Mouse (Mus musculus): ENCODE measurements around the gene Irf9. TPM values are rescaled to one million over a fixed set of nuclear protein-coding genes. Genes with fewer than 3 reads are reported as not detected.

Gene Irf9
- polyA plus RNA-seq, 1 experiment from 2014 or later: 8.9 TPM

DNA sequence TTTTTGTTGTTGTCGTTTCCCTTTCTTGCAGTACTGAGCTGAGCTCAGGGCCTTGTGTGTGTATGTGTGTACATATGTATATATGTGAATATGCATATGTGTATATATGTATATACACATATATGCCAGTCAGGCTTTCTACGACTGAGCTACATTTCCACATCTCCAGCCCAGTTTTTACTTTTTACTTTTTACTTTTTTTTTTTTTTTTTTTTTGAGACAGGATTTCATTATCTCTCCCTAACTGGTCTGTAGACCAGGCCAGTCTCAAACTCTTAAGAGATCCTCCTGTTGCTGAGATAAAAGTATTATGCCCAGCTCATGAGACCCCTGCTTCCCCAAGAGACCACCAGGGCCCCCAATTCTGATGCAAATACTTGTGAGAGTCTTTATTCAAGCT lies 13.5 kb downstream of the Irf9 start:
- ATAC-seq (replicated peaks; ENCODE audit: low FRiP score, low TSS enrichment, low read depth): no peak

DNA sequence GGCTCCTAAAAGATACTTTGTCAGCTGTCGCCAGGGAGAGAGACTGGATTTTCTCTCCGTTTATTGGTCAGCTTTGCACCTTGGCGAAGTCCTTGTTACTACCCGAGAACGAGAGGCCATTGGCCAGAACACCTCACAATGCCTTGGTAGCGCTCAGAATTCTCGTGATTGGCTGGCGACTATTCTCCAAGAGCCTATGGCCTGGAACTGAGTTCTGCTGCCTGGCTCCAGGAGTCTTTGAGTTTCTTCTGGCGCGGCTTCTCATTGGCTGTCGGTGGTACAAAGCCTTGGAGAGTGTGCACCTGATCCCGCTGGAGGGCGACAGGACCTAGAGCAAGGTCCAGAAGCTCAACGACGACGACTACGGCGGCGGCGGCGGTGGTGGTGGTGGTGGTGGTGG lies 14.5 kb downstream of the Irf9 start, which contains the start of gene Rec8:
Gene Rec8 (plus strand): TSS at position 216 of the 400 bp plus-strand sequence.
- no peaks in the 10 kb centered on the region for H3K9me3 ChIP-seq (ENCODE audit: control insufficient read depth, low read length)
- no peaks in the 10 kb centered on the region; the same call in 1 of the 2 replicates for H3K4me1 ChIP-seq (replicated peaks; ENCODE audit: control insufficient read depth, insufficient read depth, low read length)
- no peak within 1 kb of the TSS for H3K27ac ChIP-seq (ENCODE audit: low read depth)
- DNase-seq (ENCODE audit: low spot score): peak; percentile 66
- H3K4me3 ChIP-seq (ENCODE audit: low read depth, low read length): peak within 1 kb of the TSS; percentile 25
- no peaks in the 10 kb centered on the region for H3K36me3 ChIP-seq (ENCODE audit: control insufficient read depth, insufficient read depth, low read length)
- peak within 1 kb of the TSS; percentile 43 for H3K4me2 ChIP-seq (ENCODE audit: low read length)
- peak; percentile 88 for ATAC-seq (replicated peaks; ENCODE audit: low FRiP score, low TSS enrichment, low read depth)
- 8% methylated on average over 21 of the region's 21 CpGs for WGBS
- no peaks in the 10 kb centered on the region for H3K27me3 ChIP-seq (replicated peaks; ENCODE audit: control insufficient read depth, insufficient read depth, low read length)
- no peak within 1 kb of the TSS for H3K9ac ChIP-seq (ENCODE audit: low read length)

More for the DNA sequence above, 13.5 kb downstream of the Irf9 start:
- no peak overlapping the region for H3K27ac ChIP-seq (ENCODE audit: low read depth)
- H3K4me1 ChIP-seq (replicated peaks; ENCODE audit: control insufficient read depth, insufficient read depth, low read length): no peaks in the 10 kb centered on the region; the same call in 1 of the 2 replicates
- no peaks in the 10 kb centered on the region for H3K27me3 ChIP-seq (replicated peaks; ENCODE audit: control insufficient read depth, insufficient read depth, low read length)
- no peak overlapping the region for H3K4me3 ChIP-seq (ENCODE audit: low read depth, low read length)
- 81% methylated on average over 2 of the region's 2 CpGs for WGBS
- no peak overlapping the region for H3K4me2 ChIP-seq (ENCODE audit: low read length)
- no peaks in the 10 kb centered on the region for H3K9me3 ChIP-seq (ENCODE audit: control insufficient read depth, low read length)
- no peak overlapping the region for H3K9ac ChIP-seq (ENCODE audit: low read length)
- no peak for DNase-seq (ENCODE audit: low spot score)
- H3K36me3 ChIP-seq (ENCODE audit: control insufficient read depth, insufficient read depth, low read length): no peaks in the 10 kb centered on the region

DNA sequence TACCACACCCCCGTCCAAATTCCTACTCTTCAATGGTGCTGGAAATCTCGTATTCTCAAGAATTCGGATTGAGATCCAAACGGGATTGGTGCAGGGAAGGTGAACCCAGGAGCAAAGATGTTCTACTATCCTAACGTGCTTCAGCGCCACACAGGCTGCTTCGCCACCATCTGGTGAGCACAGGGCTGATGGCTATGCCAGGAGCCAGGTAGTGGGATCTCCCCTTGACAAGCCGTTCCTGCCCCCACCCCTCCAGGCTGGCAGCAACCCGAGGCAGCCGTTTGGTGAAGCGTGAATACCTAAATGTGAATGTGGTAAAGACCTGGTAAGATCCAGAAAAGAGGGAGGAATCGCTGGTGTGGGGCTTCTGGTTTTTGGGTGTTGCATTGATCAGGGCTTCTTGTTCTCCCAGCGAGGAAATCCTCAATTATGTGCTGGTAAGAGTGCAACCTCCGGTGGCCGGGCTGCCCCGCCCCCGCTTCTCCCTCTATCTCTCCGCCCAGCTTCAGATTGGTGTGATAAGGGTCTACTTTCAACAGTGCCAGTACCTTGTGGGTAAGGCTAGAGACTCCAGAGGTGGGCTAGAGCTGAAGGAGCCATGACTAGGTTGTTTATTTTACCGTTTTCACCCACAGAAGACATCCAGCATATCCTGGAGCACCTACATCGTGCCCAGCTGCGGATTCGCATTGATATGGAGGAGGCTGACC lies 15.3 kb downstream of the Irf9 start:
- H3K9me3 ChIP-seq (ENCODE audit: control insufficient read depth, low read length): no peaks in the 10 kb centered on the region
- DNase-seq (ENCODE audit: low spot score): no peak
- H3K27me3 ChIP-seq (replicated peaks; ENCODE audit: control insufficient read depth, insufficient read depth, low read length): no peaks in the 10 kb centered on the region
- H3K27ac ChIP-seq (ENCODE audit: low read depth): no peak overlapping the region
- H3K9ac ChIP-seq (ENCODE audit: low read length): no peak overlapping the region
- ATAC-seq (replicated peaks; ENCODE audit: low FRiP score, low TSS enrichment, low read depth): no peak
- no peaks in the 10 kb centered on the region; the same call in 1 of the 2 replicates for H3K4me1 ChIP-seq (replicated peaks; ENCODE audit: control insufficient read depth, insufficient read depth, low read length)
- no peaks in the 10 kb centered on the region for H3K36me3 ChIP-seq (ENCODE audit: control insufficient read depth, insufficient read depth, low read length)
- H3K4me3 ChIP-seq (ENCODE audit: low read depth, low read length): peak overlapping the region; percentile 25
- 43% methylated on average over 22 of the region's 22 CpGs for WGBS
- peak overlapping the region; percentile 43 for H3K4me2 ChIP-seq (ENCODE audit: low read length)

- WGBS: 81% methylated on average over 27 of the region's 27 CpGs
Measured at GRCm38 (mm10) chr14:55628077-55628827, 24.9 kb downstream of the Irf9 start.

GRCm38 (mm10) chr14:55629312-55629711 lies 25.9 kb downstream of the Irf9 start:
- 54% methylated on average over 5 of the region's 5 CpGs for WGBS
- no peaks in the 10 kb centered on the region; the same call in 1 of the 2 replicates for H3K4me1 ChIP-seq (replicated peaks; ENCODE audit: control insufficient read depth, insufficient read depth, low read length)
- H3K9me3 ChIP-seq (ENCODE audit: control insufficient read depth, low read length): no peaks in the 10 kb centered on the region
- H3K27ac ChIP-seq (ENCODE audit: low read depth): no peak overlapping the region
- DNase-seq (ENCODE audit: low spot score): peak; percentile 66
- ATAC-seq (replicated peaks; ENCODE audit: low FRiP score, low TSS enrichment, low read depth): no peak
- H3K36me3 ChIP-seq (ENCODE audit: control insufficient read depth, insufficient read depth, low read length): peaks cover 97% of the 10 kb centered on the region
- H3K4me2 ChIP-seq (ENCODE audit: low read length): no peak overlapping the region
- no peaks in the 10 kb centered on the region for H3K27me3 ChIP-seq (replicated peaks; ENCODE audit: control insufficient read depth, insufficient read depth, low read length)
- no peak overlapping the region for H3K4me3 ChIP-seq (ENCODE audit: low read depth, low read length)
- no peak overlapping the region for H3K9ac ChIP-seq (ENCODE audit: low read length)

More at GRCm38 (mm10) chr14:55628077-55628827, 24.9 kb downstream of the Irf9 start:
- Histone ChIP-seq H3K9ac (ENCODE audit: low read length) (no peak overlapping the region), H3K4me3 (ENCODE audit: low read depth, low read length) (no peak overlapping the region), H3K4me2 (ENCODE audit: low read length) (no peak overlapping the region), H3K36me3 (ENCODE audit: control insufficient read depth, insufficient read depth, low read length) (peaks cover 93% of the 10 kb centered on the region), H3K9me3 (ENCODE audit: control insufficient read depth, low read length) (no peaks in the 10 kb centered on the region), H3K27me3 (replicated peaks; ENCODE audit: control insufficient read depth, insufficient read depth, low read length) (no peaks in the 10 kb centered on the region), H3K27ac (ENCODE audit: low read depth) (no peak overlapping the region), H3K4me1 (replicated peaks; ENCODE audit: control insufficient read depth, insufficient read depth, low read length) (no peaks in the 10 kb centered on the region)
- no peak for DNase-seq (ENCODE audit: low spot score)
- ATAC-seq (replicated peaks; ENCODE audit: low FRiP score, low TSS enrichment, low read depth): no peak

DNA sequence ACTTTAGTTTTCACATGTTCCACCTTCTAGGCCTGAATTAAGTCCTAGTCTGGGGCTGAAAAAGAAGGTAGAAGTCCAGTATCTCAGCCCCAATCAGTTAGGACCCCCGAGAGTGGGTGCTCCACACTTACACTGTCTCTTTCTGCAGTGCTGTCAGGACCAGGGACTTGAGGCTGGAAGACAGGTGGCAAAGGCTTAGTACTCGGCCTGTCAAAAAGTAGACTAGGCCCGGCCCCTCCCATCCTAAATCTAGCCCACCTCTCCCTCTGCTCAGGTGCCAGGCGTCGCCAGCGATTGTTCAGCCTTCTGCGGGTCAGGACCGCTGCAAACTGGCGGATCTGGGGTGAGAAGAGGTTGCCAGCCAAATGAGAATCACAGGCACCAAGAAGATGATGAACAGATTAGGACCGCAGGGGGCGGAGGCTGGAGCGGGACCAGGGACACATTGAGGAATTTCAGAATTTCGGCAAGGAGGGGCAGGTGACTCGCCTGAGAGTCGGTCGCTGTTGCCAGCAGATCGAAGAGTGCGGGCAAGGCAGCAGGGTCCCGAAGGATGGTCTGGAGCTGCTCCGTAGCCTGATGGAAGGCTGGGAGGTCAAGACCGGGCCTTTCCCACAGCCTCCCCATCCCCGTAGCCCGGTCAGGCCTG lies 31.6 kb downstream of the Irf9 start:
- no peak overlapping the region for H3K27ac ChIP-seq (ENCODE audit: low read depth)
- H3K9me3 ChIP-seq (ENCODE audit: control insufficient read depth, low read length): no peaks in the 10 kb centered on the region
- WGBS: 4% methylated on average over 23 of the region's 23 CpGs
- H3K9ac ChIP-seq (ENCODE audit: low read length): peak overlapping the region; percentile 58
- H3K4me3 ChIP-seq (ENCODE audit: low read depth, low read length): peak overlapping the region; percentile 66
- peaks cover 78% of the 10 kb centered on the region for H3K36me3 ChIP-seq (ENCODE audit: control insufficient read depth, insufficient read depth, low read length)
- peak; percentile 44 for ATAC-seq (replicated peaks; ENCODE audit: low FRiP score, low TSS enrichment, low read depth)
- no peaks in the 10 kb centered on the region for H3K27me3 ChIP-seq (replicated peaks; ENCODE audit: control insufficient read depth, insufficient read depth, low read length)
- peaks cover 3% of the 10 kb centered on the region; the same call in 1 of the 2 replicates for H3K4me1 ChIP-seq (replicated peaks; ENCODE audit: control insufficient read depth, insufficient read depth, low read length)
- peak overlapping the region; percentile 81 for H3K4me2 ChIP-seq (ENCODE audit: low read length)
- DNase-seq (ENCODE audit: low spot score): no peak

DNA sequence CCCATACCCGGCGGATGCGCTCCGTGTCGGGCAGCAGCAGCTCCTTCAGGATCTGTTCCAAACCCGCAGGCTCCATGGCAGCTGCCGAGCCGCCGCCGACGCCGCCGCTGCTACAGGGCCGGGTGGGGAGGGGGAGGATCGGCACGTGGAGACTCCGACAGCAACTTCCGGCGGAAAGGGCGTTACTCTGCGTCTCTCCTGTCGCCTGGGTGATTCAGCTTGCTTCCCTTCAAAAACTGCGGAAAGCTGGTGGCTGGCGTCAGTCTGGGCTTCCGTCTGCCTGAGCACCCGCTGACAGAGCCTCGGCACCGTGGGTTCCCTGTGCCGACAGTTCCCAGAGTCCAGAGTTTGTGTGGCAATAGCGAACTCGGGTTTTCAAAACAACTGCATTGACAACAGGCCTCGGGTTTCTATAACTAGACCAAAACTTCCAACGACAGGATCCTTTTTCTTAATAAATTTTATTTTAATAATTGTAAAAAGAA lies 32.2 kb downstream of the Irf9 start, which contains the start of gene Ipo4:
Gene Ipo4 (minus strand): TSS at position 435 of the 485 bp plus-strand sequence.
- Histone ChIP-seq H3K27ac (ENCODE audit: low read depth) (no peak within 1 kb of the TSS), H3K36me3 (ENCODE audit: control insufficient read depth, insufficient read depth, low read length) (peaks cover 78% of the 10 kb centered on the region)
- peak; percentile 80 for ATAC-seq (replicated peaks; ENCODE audit: low FRiP score, low TSS enrichment, low read depth)

DNA sequence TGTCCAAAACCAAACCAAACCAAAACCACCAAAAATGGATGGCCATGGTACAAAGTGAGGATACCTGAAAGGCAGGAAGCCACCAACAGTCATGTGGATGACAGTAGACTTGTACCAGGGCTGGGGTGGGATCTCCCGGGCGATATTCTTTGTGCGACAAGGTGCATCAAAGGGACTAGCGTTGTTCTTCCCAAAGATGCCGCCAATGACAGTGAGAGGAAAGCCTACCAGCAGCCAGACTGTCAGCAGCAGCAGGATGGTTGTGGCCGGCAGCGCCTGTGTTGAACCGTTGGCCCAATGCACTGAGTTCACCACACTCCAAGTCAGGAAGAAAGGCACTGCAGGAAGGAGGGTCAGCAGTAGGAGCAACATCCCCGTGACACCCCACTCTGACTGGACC lies 34.4 kb downstream of the Irf9 start, which contains the start of gene Gm49378:
Gene Gm49378 (minus strand): TSS at position 101 of the 400 bp plus-strand sequence.
- ATAC-seq (replicated peaks; ENCODE audit: low FRiP score, low TSS enrichment, low read depth): no peak
- 95% methylated on average over 9 of the region's 9 CpGs for WGBS

More for the DNA sequence above, 32.2 kb downstream of the Irf9 start, which contains the start of gene Ipo4:
- Histone ChIP-seq H3K4me2 (ENCODE audit: low read length) (peak within 1 kb of the TSS; percentile 81), H3K9me3 (ENCODE audit: control insufficient read depth, low read length) (no peaks in the 10 kb centered on the region), H3K4me1 (replicated peaks; ENCODE audit: control insufficient read depth, insufficient read depth, low read length) (peaks cover 3% of the 10 kb centered on the region; the same call in 1 of the 2 replicates), H3K27me3 (replicated peaks; ENCODE audit: control insufficient read depth, insufficient read depth, low read length) (no peaks in the 10 kb centered on the region), H3K4me3 (ENCODE audit: low read depth, low read length) (peak within 1 kb of the TSS; percentile 66), H3K9ac (ENCODE audit: low read length) (peak within 1 kb of the TSS; percentile 58)
- peak; percentile 91 for DNase-seq (ENCODE audit: low spot score)
- WGBS: 2% methylated on average over 27 of the region's 33 CpGs

More for the DNA sequence above, 34.4 kb downstream of the Irf9 start, which contains the start of gene Gm49378:
- Histone ChIP-seq H3K4me3 (ENCODE audit: low read depth, low read length) (no peak within 1 kb of the TSS), H3K4me1 (replicated peaks; ENCODE audit: control insufficient read depth, insufficient read depth, low read length) (peaks cover 8% of the 10 kb centered on the region; the same call in 1 of the 2 replicates), H3K4me2 (ENCODE audit: low read length) (no peak within 1 kb of the TSS), H3K36me3 (ENCODE audit: control insufficient read depth, insufficient read depth, low read length) (peaks cover 65% of the 10 kb centered on the region), H3K9me3 (ENCODE audit: control insufficient read depth, low read length) (no peaks in the 10 kb centered on the region), H3K27me3 (replicated peaks; ENCODE audit: control insufficient read depth, insufficient read depth, low read length) (no peaks in the 10 kb centered on the region), H3K27ac (ENCODE audit: low read depth) (no peak within 1 kb of the TSS), H3K9ac (ENCODE audit: low read length) (no peak within 1 kb of the TSS)
- DNase-seq (ENCODE audit: low spot score): no peak

Measured in intestine, embryonic 14.5 days (tissue).